Mouse (Mus musculus) limb, embryonic 15.5 days (tissue): Measurements from ENCODE around the gene Pmp22. TPM values are rescaled to one million over a fixed set of nuclear protein-coding genes. Genes with fewer than 3 reads are reported as not detected.

Experiments used
- ATAC-seq: fragments of 200-750 bp; cut with Nextera tagmentation; 2 replicates; pipeline ENCODE4 v1.8.0; 2017; ENCODE audit warnings: low read depth, moderate TSS enrichment; ENCODE audit not compliant: insufficient number of reproducible peaks, low FRiP score, low TSS enrichment
- H3K27ac ChIP-seq: fragments of 300-500 bp; sonication (generic); 2 replicates; pipeline ENCODE4 v1.5.1; 2015; ENCODE audit warnings: moderate library complexity, mild to moderate bottlenecking, inconsistent platforms
- H3K27me3 ChIP-seq: fragments of 300-500 bp; sonication (generic); 2 replicates; pipeline ENCODE4 v1.6.1; 2015; ENCODE audit warnings: inconsistent platforms
- H3K36me3 ChIP-seq: fragments of 300-500 bp; sonication (generic); 2 replicates; pipeline ENCODE4 v1.6.1; 2015; ENCODE audit warnings: inconsistent platforms
- H3K4me1 ChIP-seq: fragments of 300-500 bp; sonication (generic); 2 replicates; pipeline ENCODE4 v1.6.1; 2015; ENCODE audit warnings: inconsistent platforms
- H3K4me2 ChIP-seq: fragments of 300-500 bp; sonication (generic); 2 replicates; pipeline ENCODE4 v1.6.1; 2015; ENCODE audit warnings: mild to moderate bottlenecking, inconsistent platforms
- H3K4me3 ChIP-seq: fragments of 300-500 bp; sonication (generic); 2 replicates; pipeline ENCODE4 v1.5.1; 2015; ENCODE audit warnings: mild to moderate bottlenecking, inconsistent platforms
- H3K9ac ChIP-seq: fragments of 300-500 bp; sonication (generic); 2 replicates; pipeline ENCODE4 v1.6.1; 2015; ENCODE audit warnings: inconsistent platforms
- H3K9me3 ChIP-seq: fragments of 300-500 bp; sonication (generic); 2 replicates; pipeline ENCODE4 v1.6.1; 2016; ENCODE audit warnings: inconsistent platforms
- WGBS: fragments of 180-500 bp; shearing (Covaris S2); methylation state at CpG from one replicate; pipeline ENCODE4 v1.1.7; 2015; 5-methylcytosine and 5-hydroxymethylcytosine counted together
- polyA plus RNA-seq: library from polyadenylated mRNA; unstranded; fragments of >200 nt; fragmentation: Nextera tagmentation; extraction: Ambion mirVana; gene quantifications from 2 replicates; pipeline ENCODE4 v1.2.1, GENCODE M21; 2015

Pmp22 gene
- polyA plus RNA-seq, 1 experiment from 2014 or later, result 307 TPM

- no peak for ATAC-seq
- peaks cover 61% of the 10 kb centered on the region for H3K4me1 ChIP-seq
- H3K27ac ChIP-seq, result 0 out of 2 replicates have a peak overlapping the region, but pooled peaks have one; percentile 98
Measured at GRCm38 (mm10) chr11:63129840-63130239, 1.1 kb downstream of the Pmp22 start.

DNA sequence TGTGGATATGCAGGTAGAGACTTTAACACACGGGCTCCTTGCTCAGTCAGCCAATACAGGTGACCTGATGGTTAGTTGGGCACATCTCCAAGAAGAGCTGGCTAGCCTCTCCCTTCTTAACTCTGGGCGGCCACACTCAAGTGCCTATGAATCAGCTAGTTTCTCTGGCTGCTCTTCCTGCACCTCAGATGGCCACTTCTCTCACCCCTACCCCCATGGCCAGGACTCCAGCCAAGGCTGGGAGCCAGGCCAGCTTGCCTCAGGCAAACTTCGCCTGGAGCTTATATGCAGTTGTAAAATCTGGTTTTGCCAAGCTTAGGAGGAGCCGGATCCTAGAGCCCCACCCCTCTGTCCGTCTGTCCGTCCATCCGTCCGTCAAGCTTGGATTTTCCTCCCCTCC lies 1.7 kb downstream of the Pmp22 start:
- H3K27ac ChIP-seq, result peak overlapping the region; percentile 98
- 22% methylated on average over 8 of the region's 8 CpGs for WGBS

More at GRCm38 (mm10) chr11:63129840-63130239, 1.1 kb downstream of the Pmp22 start:
- Histone ChIP-seq H3K27me3 (peaks cover 21% of the 10 kb centered on the region), H3K36me3 (peaks cover 8% of the 10 kb centered on the region), H3K4me2 (peak overlapping the region; percentile 74), H3K9me3 (no peaks in the 10 kb centered on the region), H3K4me3 (peak overlapping the region; percentile 72), H3K9ac (no peak overlapping the region)
- WGBS, result 20% methylated on average over 12 of the region's 12 CpGs

DNA sequence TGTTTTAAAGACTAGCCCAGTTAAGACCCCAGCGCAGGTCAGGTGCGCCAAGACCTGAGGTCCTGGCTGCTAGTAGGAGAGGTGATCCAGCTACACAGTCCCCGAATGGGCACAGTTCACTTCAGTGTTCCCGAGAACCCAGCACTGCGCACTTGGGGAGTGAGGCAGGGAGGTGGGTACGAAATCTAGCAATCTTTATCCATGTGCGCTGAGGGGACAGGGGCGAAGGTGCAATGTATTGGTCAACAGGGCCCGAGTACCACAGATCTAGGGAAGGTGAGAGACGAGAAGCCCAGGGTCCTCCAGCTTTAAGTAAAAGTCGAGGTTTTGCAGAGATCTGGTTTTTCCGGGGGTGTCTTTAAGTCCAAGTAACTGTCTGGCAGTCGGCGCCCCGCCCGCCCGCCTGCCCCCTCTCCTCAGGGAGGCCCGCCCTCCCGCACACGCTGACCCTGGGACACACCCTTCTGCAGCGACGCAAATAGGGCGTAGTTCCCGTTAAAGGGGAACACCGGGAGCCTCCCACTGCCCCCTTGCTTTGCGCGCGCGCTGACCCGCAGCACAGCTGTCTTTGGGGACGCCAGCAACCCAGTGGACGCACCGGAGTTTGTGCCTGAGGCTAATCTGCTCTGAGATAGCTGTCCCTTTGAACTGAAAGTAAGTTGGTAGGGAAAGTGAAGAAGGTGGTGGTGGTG lies 2.4 kb downstream of the Pmp22 start:
- Histone ChIP-seq H3K27me3 (peaks cover 21% of the 10 kb centered on the region), H3K9ac (peak overlapping the region; percentile 80), H3K4me2 (peak overlapping the region; percentile 74), H3K9me3 (no peaks in the 10 kb centered on the region), H3K36me3 (peaks cover 13% of the 10 kb centered on the region), H3K4me1 (peaks cover 67% of the 10 kb centered on the region), H3K27ac (peak overlapping the region; percentile 98), H3K4me3 (peak overlapping the region; percentile 72)
- 5% methylated on average over 33 of the region's 33 CpGs for WGBS
- ATAC-seq, result no peak; the same call in 1 of the 2 replicates

More for the DNA sequence above, 1.7 kb downstream of the Pmp22 start:
- H3K36me3 ChIP-seq, result peaks cover 12% of the 10 kb centered on the region
- H3K27me3 ChIP-seq, result peaks cover 21% of the 10 kb centered on the region
- ATAC-seq, result no peak
- no peaks in the 10 kb centered on the region for H3K9me3 ChIP-seq
- peak overlapping the region; percentile 74 for H3K4me2 ChIP-seq
- H3K9ac ChIP-seq, result no peak overlapping the region
- peaks cover 67% of the 10 kb centered on the region for H3K4me1 ChIP-seq
- peak overlapping the region; percentile 72 for H3K4me3 ChIP-seq

DNA sequence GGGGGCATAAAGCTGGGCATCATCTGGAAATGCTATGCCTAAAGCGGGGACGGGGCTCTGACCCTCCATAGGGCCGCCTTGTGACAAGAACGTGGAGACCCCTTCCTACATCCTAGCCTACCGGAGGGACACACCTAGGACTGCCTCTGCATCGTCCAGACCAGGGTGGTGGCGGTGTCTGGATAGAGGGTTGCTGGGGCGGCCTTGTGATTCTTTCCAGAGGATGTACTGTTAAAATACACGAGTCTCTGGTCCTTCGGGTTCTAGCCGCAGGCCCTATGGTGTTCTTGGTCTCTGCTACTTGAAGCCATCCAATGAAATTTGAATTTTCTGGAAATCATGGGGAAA lies 2.9 kb downstream of the Pmp22 start:
- peaks cover 18% of the 10 kb centered on the region for H3K36me3 ChIP-seq
- peak overlapping the region; percentile 74 for H3K4me2 ChIP-seq
- peaks cover 69% of the 10 kb centered on the region for H3K4me1 ChIP-seq
- no peaks in the 10 kb centered on the region for H3K9me3 ChIP-seq
- ATAC-seq, result no peak
- H3K9ac ChIP-seq, result peak overlapping the region; percentile 80
- H3K27ac ChIP-seq, result peak overlapping the region; percentile 98
- H3K27me3 ChIP-seq, result peaks cover 21% of the 10 kb centered on the region
- H3K4me3 ChIP-seq, result peak overlapping the region; percentile 72
- WGBS, result 3% methylated on average over 11 of the region's 11 CpGs

GRCm38 (mm10) chr11:63132151-63132500 lies 3.3 kb downstream of the Pmp22 start:
- WGBS, result under 1% methylated on average over 11 of the region's 11 CpGs

DNA sequence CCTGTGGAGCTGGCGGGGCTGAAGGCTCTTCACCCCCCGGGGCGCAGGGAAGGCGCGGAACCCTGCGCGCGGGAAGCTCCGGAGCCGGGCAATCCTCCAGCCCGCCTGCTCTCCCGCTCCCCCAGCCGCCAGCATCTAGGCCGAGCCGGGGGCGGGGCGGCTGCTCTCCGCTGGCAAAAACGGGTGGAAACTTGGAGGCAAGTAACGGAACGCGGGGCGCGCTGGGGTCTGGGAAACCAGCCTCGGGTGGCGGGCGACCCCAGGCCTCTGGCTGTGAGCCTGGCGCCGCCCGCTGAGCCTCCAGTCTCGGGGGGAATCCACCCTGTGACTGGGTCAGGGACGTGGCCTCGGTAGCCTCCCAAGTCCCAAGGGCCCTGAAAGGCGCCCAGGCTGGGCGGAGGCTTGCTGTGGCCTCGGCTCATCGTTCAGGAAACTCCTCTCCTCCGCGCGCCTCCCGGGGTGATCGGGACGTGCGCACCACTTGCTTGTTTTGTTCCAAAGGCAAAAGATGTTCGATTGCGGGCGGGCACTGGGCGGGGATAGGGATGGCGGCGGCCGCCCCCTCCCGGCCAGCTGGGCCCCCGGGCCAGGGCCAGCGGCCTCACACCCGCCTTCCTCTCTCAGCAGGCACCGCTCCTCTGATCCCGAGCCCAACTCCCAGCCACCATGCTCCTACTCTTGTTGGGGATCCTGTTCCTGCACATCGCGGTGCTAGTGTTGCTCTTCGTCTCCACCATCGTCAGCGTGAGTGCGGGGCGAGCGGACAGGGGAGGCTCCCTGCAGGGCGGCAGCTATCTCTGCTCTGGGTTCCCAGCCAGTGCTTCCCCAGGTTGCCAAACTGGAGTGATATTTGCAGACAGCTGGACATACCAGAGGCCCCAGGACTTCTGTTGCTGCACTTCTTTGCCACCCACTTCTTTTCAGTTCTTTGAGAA lies 4.0 kb downstream of the Pmp22 start:
- ATAC-seq, result peak; percentile 60
- H3K9ac ChIP-seq, result peak overlapping the region; percentile 80
- H3K9me3 ChIP-seq, result no peaks in the 10 kb centered on the region
- H3K27me3 ChIP-seq, result peaks cover 21% of the 10 kb centered on the region
- H3K27ac ChIP-seq, result peak overlapping the region; percentile 98
- under 1% methylated on average over 63 of the region's 66 CpGs for WGBS
- peaks cover 28% of the 10 kb centered on the region for H3K36me3 ChIP-seq
- peak overlapping the region; percentile 74 for H3K4me2 ChIP-seq
- peak overlapping the region; percentile 72 for H3K4me3 ChIP-seq
- H3K4me1 ChIP-seq, result peaks cover 78% of the 10 kb centered on the region

More at GRCm38 (mm10) chr11:63132151-63132500, 3.3 kb downstream of the Pmp22 start:
- no peak for ATAC-seq
- H3K27me3 ChIP-seq, result peaks cover 21% of the 10 kb centered on the region
- H3K9me3 ChIP-seq, result no peaks in the 10 kb centered on the region
- H3K4me1 ChIP-seq, result peaks cover 74% of the 10 kb centered on the region
- H3K27ac ChIP-seq, result peak overlapping the region; percentile 98
- H3K4me2 ChIP-seq, result peak overlapping the region; percentile 74
- H3K36me3 ChIP-seq, result peaks cover 22% of the 10 kb centered on the region
- peak overlapping the region; percentile 72 for H3K4me3 ChIP-seq
- peak overlapping the region; percentile 80 for H3K9ac ChIP-seq

DNA sequence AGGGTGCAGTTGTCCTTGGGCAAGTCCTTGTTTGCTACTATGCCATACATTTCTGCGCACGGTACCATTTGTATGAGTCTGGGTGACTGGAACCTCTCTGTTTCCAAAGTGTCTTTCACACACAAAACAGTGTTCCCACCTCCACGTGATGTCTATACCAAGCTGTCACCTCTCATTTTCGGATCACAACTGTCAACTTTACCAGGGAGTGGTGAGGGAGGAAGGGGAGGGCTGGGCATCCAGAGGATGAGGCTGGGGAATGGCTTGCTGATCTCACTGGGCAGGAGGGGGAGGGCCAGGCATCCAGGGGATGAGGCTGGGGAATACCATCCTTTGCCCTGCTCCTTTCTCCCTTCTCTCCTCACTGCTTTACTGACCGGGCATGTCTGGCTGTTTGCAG lies 5.2 kb downstream of the Pmp22 start:
- peaks cover 34% of the 10 kb centered on the region for H3K36me3 ChIP-seq
- peak overlapping the region; percentile 74 for H3K4me2 ChIP-seq
- H3K27me3 ChIP-seq, result peaks cover 18% of the 10 kb centered on the region
- peak overlapping the region; percentile 72 for H3K4me3 ChIP-seq
- no peak overlapping the region for H3K9ac ChIP-seq
- H3K9me3 ChIP-seq, result no peaks in the 10 kb centered on the region
- H3K4me1 ChIP-seq, result peaks cover 73% of the 10 kb centered on the region
- 75% methylated on average over 5 of the region's 5 CpGs for WGBS
- ATAC-seq, result no peak
- H3K27ac ChIP-seq, result peak overlapping the region; percentile 86

- H3K27ac ChIP-seq, result peak overlapping the region; percentile 86
- no peak for ATAC-seq
- H3K4me1 ChIP-seq, result peaks cover 65% of the 10 kb centered on the region
- H3K36me3 ChIP-seq, result peaks cover 41% of the 10 kb centered on the region
- WGBS, result 40% methylated on average over 15 of the region's 15 CpGs
- H3K27me3 ChIP-seq, result peaks cover 13% of the 10 kb centered on the region; the same call in 1 of the 2 replicates
- H3K4me3 ChIP-seq, result peak overlapping the region; percentile 72
- H3K4me2 ChIP-seq, result peak overlapping the region; percentile 74
- H3K9me3 ChIP-seq, result no peaks in the 10 kb centered on the region
- H3K9ac ChIP-seq, result no peak overlapping the region
Measured at GRCm38 (mm10) chr11:63134742-63135482, 6.1 kb downstream of the Pmp22 start.

- H3K4me1 ChIP-seq, result peaks cover 58% of the 10 kb centered on the region
- ATAC-seq, result peak; percentile 53; the same call in 1 of the 2 replicates
- H3K27me3 ChIP-seq, result peaks cover 9% of the 10 kb centered on the region; the same call in 1 of the 2 replicates
- peak overlapping the region; percentile 74 for H3K4me2 ChIP-seq
- H3K9ac ChIP-seq, result no peak overlapping the region
- no peaks in the 10 kb centered on the region for H3K9me3 ChIP-seq
- H3K27ac ChIP-seq, result peak overlapping the region; percentile 86
- peaks cover 47% of the 10 kb centered on the region for H3K36me3 ChIP-seq
- 4% methylated on average over 8 of the region's 8 CpGs for WGBS
- H3K4me3 ChIP-seq, result peak overlapping the region; percentile 72
Measured at GRCm38 (mm10) chr11:63135622-63136021, 6.8 kb downstream of the Pmp22 start.

- H3K4me3 ChIP-seq, result no peak overlapping the region
- peak overlapping the region; percentile 30; the same call in 1 of the 2 replicates for H3K4me2 ChIP-seq
- H3K4me1 ChIP-seq, result peaks cover 52% of the 10 kb centered on the region
- H3K36me3 ChIP-seq, result peaks cover 53% of the 10 kb centered on the region
- peak overlapping the region; percentile 65 for H3K27ac ChIP-seq
- peaks cover 9% of the 10 kb centered on the region; the same call in 1 of the 2 replicates for H3K27me3 ChIP-seq
- ATAC-seq, result no peak
- WGBS, result 57% methylated on average over 6 of the region's 6 CpGs
- H3K9me3 ChIP-seq, result no peaks in the 10 kb centered on the region
- no peak overlapping the region for H3K9ac ChIP-seq
Measured at GRCm38 (mm10) chr11:63136205-63136604, 7.4 kb downstream of the Pmp22 start.

DNA sequence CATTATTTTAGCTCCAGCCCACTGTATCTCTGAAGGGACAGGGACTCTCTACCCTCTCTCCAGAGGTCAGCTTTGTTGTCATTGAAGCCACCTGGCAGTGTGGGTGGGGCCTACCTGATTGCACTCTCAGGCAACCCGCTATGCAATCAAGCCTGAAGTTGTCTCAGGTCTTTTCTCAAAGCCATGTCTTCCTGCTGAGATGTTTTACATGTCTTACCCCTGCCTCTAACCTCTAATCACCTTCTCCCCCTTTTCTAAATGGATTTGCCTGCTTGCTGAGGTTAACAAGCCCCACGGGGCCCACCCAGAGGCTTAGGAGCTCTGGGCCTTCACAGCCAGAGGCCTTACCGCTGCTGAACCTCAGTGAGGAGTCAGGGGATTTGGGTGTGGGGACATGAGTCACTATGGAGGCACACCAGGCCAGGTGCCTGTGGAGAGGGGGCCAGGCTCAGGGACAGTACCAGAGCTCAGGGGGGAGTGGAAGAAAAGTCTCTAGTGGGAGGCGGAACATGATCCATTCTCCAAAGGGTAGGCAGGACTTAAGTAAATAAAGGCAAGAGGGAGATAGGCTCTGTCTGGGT lies 8.1 kb downstream of the Pmp22 start:
- Histone ChIP-seq H3K9ac (no peak overlapping the region), H3K4me3 (no peak overlapping the region), H3K4me2 (no peak overlapping the region), H3K4me1 (peaks cover 56% of the 10 kb centered on the region), H3K27me3 (peaks cover 9% of the 10 kb centered on the region; the same call in 1 of the 2 replicates), H3K27ac (peak overlapping the region; percentile 43; the same call in 1 of the 2 replicates), H3K36me3 (peaks cover 60% of the 10 kb centered on the region), H3K9me3 (no peaks in the 10 kb centered on the region)
- 66% methylated on average over 4 of the region's 4 CpGs for WGBS
- no peak for ATAC-seq
